Comparison of ENCODE assay signal across 10 mouse cellular contexts in the genomic region with DNA sequence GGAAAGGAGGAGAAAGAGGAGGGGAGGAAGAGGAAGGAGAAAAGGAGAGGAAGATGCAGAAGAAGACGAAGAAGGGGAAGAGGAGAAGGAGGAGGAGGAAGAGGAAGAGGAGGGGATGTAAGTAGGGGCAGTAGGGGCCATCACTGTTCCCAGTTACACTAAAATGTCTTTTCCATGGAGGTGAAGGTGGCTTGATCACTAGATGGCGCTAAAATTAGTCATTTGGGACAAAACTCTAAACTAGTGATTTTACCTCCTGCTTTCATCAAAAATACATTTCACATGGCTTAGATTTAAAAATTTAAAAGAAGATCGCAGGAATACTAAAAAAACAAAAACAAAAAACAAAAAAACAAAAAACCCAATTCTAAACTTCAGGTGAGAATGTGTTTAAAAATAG. TPM values are rescaled to one million over a fixed set of nuclear protein-coding genes. Genes with fewer than 3 reads are reported as not detected.
DNase-seq lines count a peak whose midpoint lies in the region; ATAC-seq and TF ChIP-seq lines count a peak whose summit lies in the region.
"Had no signal": no experiment of that assay in that cellular context is flagged by ENCODE, and none has a peak within 500 bp of the region (broad histone marks: within the 10 kb centered on the region; RNA-seq: fewer than 3 reads in every experiment).

No protein-coding gene starts in this region.

- H3K9me3 ChIP-seq in intestine, postnatal 0 days (ENCODE audit: control insufficient read depth), result no peaks in the 10 kb centered on the region
- H3K9me3 ChIP-seq in intestine, embryonic 15.5 days, result no peaks in the 10 kb centered on the region
- no peaks in the 10 kb centered on the region for H3K9me3 ChIP-seq in midbrain, embryonic 14.5 days (ENCODE audit: control insufficient read depth, low read length)
- H3K9me3 ChIP-seq in midbrain, embryonic 10.5 days (replicated peaks), result no peaks in the 10 kb centered on the region
- H3K9me3 ChIP-seq: hindbrain, embryonic 10.5 days had no signal

- no peak overlapping the region for H3K4me3 ChIP-seq in intestine, postnatal 0 days (ENCODE audit: low read depth, low read length)
- no peak overlapping the region for H3K4me3 ChIP-seq in intestine, embryonic 15.5 days (replicated peaks)
- H3K4me3 ChIP-seq in midbrain, embryonic 14.5 days (replicated peaks; ENCODE audit: low read depth, low read length), result no peak overlapping the region
- no peak overlapping the region for H3K4me3 ChIP-seq in midbrain, embryonic 10.5 days
- H3K4me3 ChIP-seq: hindbrain, embryonic 10.5 days had no signal

- WGBS in intestine, postnatal 0 days, result 32% methylated on average over 3 of the region's 3 CpGs
- 39% methylated on average over 3 of the region's 3 CpGs for WGBS in intestine, embryonic 15.5 days
- 44% methylated on average over 3 of the region's 3 CpGs for WGBS in midbrain, embryonic 14.5 days
- WGBS in midbrain, embryonic 10.5 days, result 41% methylated on average over 3 of the region's 3 CpGs

- no peaks in the 10 kb centered on the region for H3K4me1 ChIP-seq in intestine, postnatal 0 days (replicated peaks; ENCODE audit: control insufficient read depth, insufficient read depth, low read length)
- peaks cover 5% of the 10 kb centered on the region; the same call in 1 of the 2 replicates for H3K4me1 ChIP-seq in intestine, embryonic 15.5 days (replicated peaks)
- peaks cover 4% of the 10 kb centered on the region; the same call in 1 of the 2 replicates for H3K4me1 ChIP-seq in midbrain, embryonic 14.5 days (ENCODE audit: control insufficient read depth, insufficient read depth, low read length)
- H3K4me1 ChIP-seq in midbrain, embryonic 10.5 days, result peaks cover 25% of the 10 kb centered on the region

- no peak for ATAC-seq in cerebellum, adult (ENCODE audit: insufficient number of reproducible peaks, low FRiP score, low TSS enrichment)
- ATAC-seq in intestine, postnatal 0 days, result no peak
- no peak for ATAC-seq in intestine, embryonic 15.5 days
- no peak for ATAC-seq in midbrain, embryonic 14.5 days (ENCODE audit: low FRiP score, low TSS enrichment)

- no peaks in the 10 kb centered on the region for H3K27me3 ChIP-seq in intestine, postnatal 0 days (replicated peaks; ENCODE audit: control insufficient read depth, insufficient read depth, low read length)
- no peaks in the 10 kb centered on the region for H3K27me3 ChIP-seq in intestine, embryonic 15.5 days (replicated peaks)
- H3K27me3 ChIP-seq in midbrain, embryonic 14.5 days (ENCODE audit: control insufficient read depth, insufficient read depth, low read length), result no peaks in the 10 kb centered on the region
- peaks cover 21% of the 10 kb centered on the region; the same call in 1 of the 2 replicates for H3K27me3 ChIP-seq in midbrain, embryonic 10.5 days (ENCODE audit: low read depth, poor library complexity, severe bottlenecking)

- DNase-seq in cerebellum, adult 9-10 months, result peak; percentile 27
- DNase-seq in midbrain, embryonic 14.5 days, result peak; percentile 80
- no peak for DNase-seq in midbrain, embryonic 10.5 days (ENCODE audit: low spot score)
- DNase-seq in naive thymus-derived CD4-positive, alpha-beta T cell, adult 2 months (ENCODE audit: low read depth), result peak; percentile 8
- no peak for DNase-seq in testis, postnatal 10 days (ENCODE audit: low spot score)

- TF ChIP-seq CTCF in intestine, postnatal 0 days (IDR thresholded peaks at IDR 0.05; ENCODE audit: low read depth), result peak; percentile 64

- H3K36me3 ChIP-seq in intestine, postnatal 0 days (ENCODE audit: control insufficient read depth, insufficient read depth), result no peaks in the 10 kb centered on the region
- H3K36me3 ChIP-seq in intestine, embryonic 15.5 days, result no peaks in the 10 kb centered on the region
- H3K36me3 ChIP-seq in midbrain, embryonic 14.5 days (ENCODE audit: control insufficient read depth, insufficient read depth, low read length), result no peaks in the 10 kb centered on the region
- H3K36me3 ChIP-seq in midbrain, embryonic 10.5 days, result no peaks in the 10 kb centered on the region
- H3K36me3 ChIP-seq: hindbrain, embryonic 10.5 days had no signal

- H3K27ac ChIP-seq in intestine, postnatal 0 days (ENCODE audit: low read depth, low read length), result no peak overlapping the region
- no peak overlapping the region for H3K27ac ChIP-seq in intestine, embryonic 15.5 days
- H3K27ac ChIP-seq in midbrain, embryonic 14.5 days (replicated peaks; ENCODE audit: low read depth, low read length), result no peak overlapping the region
- H3K27ac ChIP-seq in midbrain, embryonic 10.5 days (replicated peaks), result no peak overlapping the region
- H3K27ac ChIP-seq: hindbrain, embryonic 10.5 days; liver, embryonic 14.5 days had no signal

- no peak overlapping the region for H3K4me2 ChIP-seq in intestine, postnatal 0 days (replicated peaks; ENCODE audit: low read depth)
- no peak overlapping the region for H3K4me2 ChIP-seq in intestine, embryonic 15.5 days (replicated peaks)
- no peak overlapping the region for H3K4me2 ChIP-seq in midbrain, embryonic 14.5 days (ENCODE audit: low read length)

- H3K9ac ChIP-seq in intestine, postnatal 0 days (ENCODE audit: low read depth, low read length), result no peak overlapping the region
- H3K9ac ChIP-seq in intestine, embryonic 15.5 days, result no peak overlapping the region
- no peak overlapping the region for H3K9ac ChIP-seq in midbrain, embryonic 14.5 days (replicated peaks; ENCODE audit: low read length)
- H3K9ac ChIP-seq: liver, embryonic 14.5 days had no signal

RNA-seq across cellular contexts. Expression of a gene that starts 44.8 kb away (rescaled TPM):
- polyA plus RNA-seq in intestine, postnatal 0 days (2015; fragmentation: Nextera tagmentation; extraction: Ambion mirVana), result 65.0 and 66.5 TPM in 2 replicates
- polyA plus RNA-seq in intestine, embryonic 15.5 days (2015; fragmentation: Nextera tagmentation; extraction: Ambion mirVana), result 32.6 and 36.4 TPM in 2 replicates
- 36.8 and 40.1 TPM in 2 replicates for polyA plus RNA-seq in midbrain, embryonic 14.5 days (2014; fragmentation: Nextera tagmentation; extraction: Ambion mirVana)
- 46.7 and 52.9 TPM in 2 replicates for polyA plus RNA-seq in midbrain, embryonic 10.5 days (2016; fragmentation: Nextera tagmentation; extraction: Ambion mirVana)

RNA-seq across cellular contexts. Expression of a gene that starts 56.1 kb away (rescaled TPM):
- 11.8 and 12.2 TPM in 2 replicates for polyA plus RNA-seq in intestine, postnatal 0 days (2015; fragmentation: Nextera tagmentation; extraction: Ambion mirVana)
- polyA plus RNA-seq in intestine, embryonic 15.5 days (2015; fragmentation: Nextera tagmentation; extraction: Ambion mirVana), result 12.3 and 13.1 TPM in 2 replicates
- 6.1 and 7.8 TPM in 2 replicates for polyA plus RNA-seq in midbrain, embryonic 14.5 days (2014; fragmentation: Nextera tagmentation; extraction: Ambion mirVana)
- polyA plus RNA-seq in midbrain, embryonic 10.5 days (2016; fragmentation: Nextera tagmentation; extraction: Ambion mirVana), result 6.9 and 8.1 TPM in 2 replicates

Comparison
In these comparisons a context has a peak if more than half of its experiments do, and no peak if none do; other contexts are left out.
1. DNase-seq: peak in cerebellum, adult 9-10 months (single experiment), midbrain, embryonic 14.5 days (single experiment) and naive thymus-derived CD4-positive, alpha-beta T cell, adult 2 months (single experiment); none in midbrain, embryonic 10.5 days (single experiment) and testis, postnatal 10 days (single experiment).